Mouse (Mus musculus) hindbrain, postnatal 0 days (tissue): ENCODE measurements at regions not wholly inside any gene's neighbourhood (a gene's known extent, or its start where the extent isn't known, plus 50 kb on each side); places are given as distances from the start of the nearest gene placed in this dataset.
A peak's percentile ranks its signal among the peaks of the same experiment; 100 is the strongest.
"Not testable (repeated sequence)": the region's sequence is repeated elsewhere in the genome, so short reads cannot be mapped to it uniquely, and the experiment has no call there.

ENCODE experiments used
- ATAC-seq: fragments of 200-750 bp; cut with Nextera tagmentation; 2 replicates; pipeline ENCODE4 v1.8.0; 2017; ENCODE audit warnings: mild to moderate bottlenecking, moderate TSS enrichment, moderate library complexity
- DNase-seq: peaks from one replicate; pipeline ENCODE4 v3.0.0-alpha.2; 2015; ENCODE audit warnings: low spot score
- H3K27ac ChIP-seq: fragments of 300-500 bp; sonication (generic); 2 replicates; pipeline ENCODE4 v1.5.1; 2014; ENCODE audit warnings: mild to moderate bottlenecking
- H3K27me3 ChIP-seq: fragments of 300-500 bp; sonication (generic); 2 replicates; pipeline ENCODE4 v1.6.1; 2014; ENCODE audit warnings: low read length, mixed read lengths; ENCODE audit not compliant: insufficient read depth
- H3K36me3 ChIP-seq: fragments of 300-500 bp; sonication (generic); 2 replicates; pipeline ENCODE4 v1.6.1; 2014; ENCODE audit warnings: low read length, mixed read lengths; ENCODE audit not compliant: insufficient read depth
- H3K4me1 ChIP-seq: fragments of 300-500 bp; sonication (generic); 2 replicates; pipeline ENCODE4 v1.6.1; 2014; ENCODE audit warnings: antibody characterized with exemption, low read length, mixed read lengths; ENCODE audit not compliant: insufficient read depth
- H3K4me2 ChIP-seq: fragments of 300-500 bp; sonication (generic); 2 replicates; pipeline ENCODE4 v1.6.1; 2014; ENCODE audit warnings: low read depth, mild to moderate bottlenecking, low read length, moderate library complexity, mixed read lengths
- H3K4me3 ChIP-seq: fragments of 300-500 bp; sonication (generic); 2 replicates; pipeline ENCODE4 v1.5.1; 2014; ENCODE audit warnings: low read length
- H3K9ac ChIP-seq: fragments of 300-500 bp; sonication (generic); replicated peaks from 2 replicates; pipeline ENCODE4 v1.6.1; 2014; ENCODE audit warnings: mild to moderate bottlenecking, low read length, moderate library complexity, mixed read lengths
- H3K9me3 ChIP-seq: fragments of 300-500 bp; sonication (generic); 2 replicates; pipeline ENCODE4 v1.6.1; 2016; ENCODE audit warnings: low read length, mixed read lengths
- CTCF ChIP-seq: IDR thresholded peaks from 2 replicates; pipeline ENCODE4 v1.5.1; 2016; ENCODE audit warnings: antibody characterized with exemption, control low read depth, low read depth
- WGBS: fragments of 180-500 bp; shearing (Covaris S2); extraction: QIAGEN DNeasy Blood & Tissue Kit; methylation state at CpG from one replicate; pipeline ENCODE4 v1.1.7; 2014; 5-methylcytosine and 5-hydroxymethylcytosine counted together

- no peak overlapping the region for H3K4me2 ChIP-seq
- no peak for ATAC-seq
Measured at GRCm38 (mm10) chr3:6859866-6860180, 239.6 kb upstream of the 1700008P02Rik start.

GRCm38 (mm10) chr3:6858982-6859865 is 239.0 kb upstream of the 1700008P02Rik start:
- Histone ChIP-seq H3K4me3 (no peak overlapping the region), H3K9ac (no peak overlapping the region), H3K4me1 (no peaks in the 10 kb centered on the region), H3K27ac (no peak overlapping the region), H3K36me3 (no peaks in the 10 kb centered on the region), H3K27me3 (no peaks in the 10 kb centered on the region), H3K9me3 (no peaks in the 10 kb centered on the region), H3K4me2 (no peak overlapping the region)
- no peak for TF ChIP-seq CTCF
- DNase-seq (no peak), ATAC-seq (no peak)
- 27% methylated on average over 4 of the region's 4 CpGs for WGBS

More at GRCm38 (mm10) chr3:6859866-6860180, 239.6 kb upstream of the 1700008P02Rik start:
- Histone ChIP-seq H3K4me3 (no peak overlapping the region), H3K9ac (no peak overlapping the region), H3K27ac (no peak overlapping the region), H3K27me3 (no peaks in the 10 kb centered on the region), H3K9me3 (no peaks in the 10 kb centered on the region), H3K4me1 (no peaks in the 10 kb centered on the region), H3K36me3 (no peaks in the 10 kb centered on the region)
- TF ChIP-seq CTCF = no peak
- no peak for DNase-seq
- WGBS = 72% methylated on average over 2 of the region's 2 CpGs

- Histone ChIP-seq H3K9me3 (no peaks in the 10 kb centered on the region), H3K4me3 (no peak overlapping the region), H3K4me2 (no peak overlapping the region), H3K4me1 (no peaks in the 10 kb centered on the region), H3K27ac (no peak overlapping the region), H3K9ac (no peak overlapping the region), H3K36me3 (no peaks in the 10 kb centered on the region), H3K27me3 (no peaks in the 10 kb centered on the region)
- TF ChIP-seq CTCF = no peak
- ATAC-seq (no peak), DNase-seq (no peak)
- WGBS = 77% methylated on average over 7 of the region's 7 CpGs
Measured at GRCm38 (mm10) chr3:6819332-6819731, 199.1 kb upstream of the 1700008P02Rik start.

GRCm38 (mm10) chr3:6812346-6812745 is 192.1 kb upstream of the 1700008P02Rik start:
- Histone ChIP-seq H3K27ac (no peak overlapping the region), H3K36me3 (no peaks in the 10 kb centered on the region), H3K4me1 (no peaks in the 10 kb centered on the region), H3K27me3 (no peaks in the 10 kb centered on the region), H3K9me3 (no peaks in the 10 kb centered on the region), H3K9ac (no peak overlapping the region), H3K4me3 (no peak overlapping the region), H3K4me2 (no peak overlapping the region)
- TF ChIP-seq CTCF = no peak
- DNase-seq (no peak), ATAC-seq (no peak)
- 54% methylated on average over 2 of the region's 2 CpGs for WGBS

GRCm38 (mm10) chr3:6809381-6809950 is 189.2 kb upstream of the 1700008P02Rik start:
- no peak overlapping the region for H3K9ac ChIP-seq
- H3K27me3 ChIP-seq = no peaks in the 10 kb centered on the region
- H3K4me3 ChIP-seq = no peak overlapping the region
- ATAC-seq = no peak
- no peak overlapping the region for H3K4me2 ChIP-seq
- H3K27ac ChIP-seq = no peak overlapping the region
- 29% methylated on average over 2 of the region's 2 CpGs for WGBS
- peak; percentile 33 for TF ChIP-seq CTCF
- H3K4me1 ChIP-seq = no peaks in the 10 kb centered on the region
- no peaks in the 10 kb centered on the region for H3K9me3 ChIP-seq
- peak; percentile 39 for DNase-seq
- no peaks in the 10 kb centered on the region for H3K36me3 ChIP-seq

- WGBS = 95% methylated on average over 32 of the region's 37 CpGs
- DNase-seq, H3K9me3 ChIP-seq, H3K4me2 ChIP-seq, H3K27ac ChIP-seq, H3K9ac ChIP-seq, H3K4me1 ChIP-seq, H3K27me3 ChIP-seq, H3K4me3 ChIP-seq, ATAC-seq, H3K36me3 ChIP-seq: not testable (repeated sequence)
Measured at GRCm38 (mm10) chr3:6800092-6800716, 180.0 kb upstream of the 1700008P02Rik start.

- no peak overlapping the region for H3K27ac ChIP-seq
- no peak overlapping the region for H3K4me2 ChIP-seq
- no peaks in the 10 kb centered on the region for H3K27me3 ChIP-seq
- H3K36me3 ChIP-seq = no peaks in the 10 kb centered on the region
- no peaks in the 10 kb centered on the region for H3K4me1 ChIP-seq
- WGBS = 66% methylated on average over 2 of the region's 2 CpGs
- H3K9me3 ChIP-seq = no peaks in the 10 kb centered on the region
- no peak for TF ChIP-seq CTCF
- H3K4me3 ChIP-seq = no peak overlapping the region
- no peak for DNase-seq
- no peak overlapping the region for H3K9ac ChIP-seq
- ATAC-seq = no peak
Measured at GRCm38 (mm10) chr3:6768506-6768905, 148.3 kb upstream of the 1700008P02Rik start.

GRCm38 (mm10) chr3:6768085-6768484 is 147.8 kb upstream of the 1700008P02Rik start:
- H3K4me3 ChIP-seq = not testable (repeated sequence)

More at GRCm38 (mm10) chr3:6768085-6768484, 147.8 kb upstream of the 1700008P02Rik start:
- not testable (repeated sequence) for ATAC-seq, H3K36me3 ChIP-seq, H3K4me2 ChIP-seq, H3K27me3 ChIP-seq, H3K9ac ChIP-seq, H3K4me1 ChIP-seq, H3K27ac ChIP-seq, DNase-seq, H3K9me3 ChIP-seq
